Mouse (Mus musculus) kidney, adult 10 weeks (tissue): ENCODE data around the gene Ptges2. TPM values are rescaled to one million over a fixed set of nuclear protein-coding genes. Genes with fewer than 3 reads are reported as not detected.

Experiments used
- polyA plus RNA-seq: library from polyadenylated mRNA; stranded (reverse); fragments of 350-450 nt; fragmentation: Illumina TruSeq; extraction: RNeasy Lipid Tissue Mini Kit (QIAGEN cat#74804); gene quantifications from one replicate; pipeline ENCODE4 v1.2.3, GENCODE M21; 2014; ENCODE audit warnings: low read depth, low replicate concordance

Gene Ptges2
- 1.8 TPM for polyA plus RNA-seq

GRCm38 (mm10) chr2:32395484-32395945 lies at the start of gene Ptges2:
Gene Ptges2 (plus strand): TSS chr2:32395896.

DNA sequence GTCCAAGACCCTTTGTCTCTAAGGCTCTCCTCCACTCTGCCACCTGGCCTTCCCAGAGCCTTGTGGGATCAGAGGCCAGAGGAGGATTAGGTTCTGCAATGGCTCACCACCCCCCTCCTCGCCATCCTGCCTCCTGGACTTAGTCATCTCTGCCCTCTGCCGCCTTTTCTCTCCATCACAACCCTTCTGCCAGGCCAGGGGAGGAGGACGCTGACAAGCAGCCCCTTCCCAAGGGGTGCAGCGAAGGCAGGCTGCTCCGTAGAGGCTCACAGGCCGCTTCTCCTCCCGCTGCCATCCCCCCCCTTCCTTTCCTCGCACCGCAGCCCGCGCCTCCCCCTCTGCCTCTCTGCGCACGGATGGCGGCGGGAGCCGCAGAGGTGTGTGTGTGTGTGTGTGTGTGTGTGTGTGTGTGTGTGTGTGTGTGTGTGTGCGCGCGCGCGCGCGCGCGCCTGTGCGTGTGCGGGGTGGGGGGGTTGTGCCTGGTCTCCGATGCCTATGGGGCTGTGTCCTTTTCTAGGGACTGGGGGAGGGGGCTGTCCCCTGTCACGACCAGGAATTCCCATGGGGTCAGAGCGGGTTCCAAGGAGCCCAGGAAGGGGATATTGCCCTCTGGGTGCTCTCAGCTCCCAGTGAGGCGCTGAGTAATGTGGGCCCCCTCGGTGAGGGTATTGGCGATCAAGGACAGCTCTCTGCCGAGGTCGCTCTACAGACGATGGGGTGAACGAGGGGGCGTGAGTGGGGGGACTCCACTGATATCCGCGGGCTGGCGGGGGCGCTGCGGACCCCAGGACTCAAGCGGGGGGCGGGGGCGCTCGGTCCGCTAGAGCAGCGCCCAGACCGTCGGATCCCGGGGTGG lies 43.3 kb upstream of the Ptges2 start, which contains the start of gene Ciz1:
TSS of gene Ciz1 (plus strand) at position 177 of the 856 bp plus-strand sequence.

DNA sequence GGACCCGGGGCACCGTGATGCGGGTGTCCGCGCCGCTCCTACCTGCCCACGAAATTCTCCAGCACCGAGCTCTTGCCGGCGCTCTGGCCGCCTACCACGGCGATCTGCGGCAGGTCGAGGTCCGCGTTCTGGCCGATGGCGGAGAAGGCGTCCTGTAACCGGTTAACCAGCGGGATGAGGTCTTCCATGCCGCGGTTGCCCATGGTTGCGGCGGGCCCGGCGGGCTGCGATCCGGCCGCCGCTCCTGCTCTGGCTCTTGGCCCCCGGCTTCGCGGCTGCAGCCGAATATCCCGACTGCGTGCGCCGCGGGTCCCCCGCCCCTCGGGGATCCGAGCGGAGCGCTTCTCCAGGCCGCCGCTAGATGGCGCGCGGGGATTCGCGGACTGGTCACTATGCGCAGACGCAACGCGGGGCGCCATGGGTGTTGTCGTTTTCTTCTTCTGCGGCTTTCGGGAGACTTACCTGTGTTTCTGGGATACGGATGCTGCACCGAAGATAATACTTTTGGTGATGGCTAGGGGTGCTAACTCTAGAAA lies 42.6 kb upstream of the Ptges2 start, which contains the start of gene Dnm1:
TSS of gene Dnm1 (minus strand) at position 332 of the 536 bp plus-strand sequence.

DNA sequence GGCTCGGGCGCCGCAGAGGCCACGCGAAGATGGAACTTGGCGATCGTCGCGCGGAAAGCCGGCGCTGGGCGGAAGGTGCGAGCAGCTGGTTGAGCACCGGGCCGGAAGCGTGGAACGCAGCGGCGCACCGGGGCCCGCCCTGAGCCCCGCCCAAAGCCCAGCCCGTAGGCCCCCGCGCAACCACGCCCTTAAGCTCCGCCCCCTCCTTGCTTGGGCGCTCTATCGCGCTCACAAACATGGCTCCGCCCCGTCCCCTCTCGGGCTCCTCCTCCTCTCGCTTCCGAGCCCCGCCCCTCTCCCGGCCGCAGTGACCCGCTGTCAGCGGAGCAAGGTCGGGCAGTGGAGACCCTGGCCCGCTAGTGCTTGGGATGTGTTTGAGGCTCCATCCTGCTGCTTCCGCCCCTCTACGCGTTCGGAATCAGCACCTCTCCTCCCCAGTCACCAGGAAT lies 13.9 kb upstream of the Ptges2 start, which contains the start of gene 1110008P14Rik:
TSS of gene 1110008P14Rik (minus strand) at position 164 of the 449 bp plus-strand sequence.

GRCm38 (mm10) chr2:32387706-32388490 lies 7.8 kb upstream of the Ptges2 start, which contains the start of gene Lcn2:
Gene Lcn2 (minus strand): TSS chr2:32388252.

DNA sequence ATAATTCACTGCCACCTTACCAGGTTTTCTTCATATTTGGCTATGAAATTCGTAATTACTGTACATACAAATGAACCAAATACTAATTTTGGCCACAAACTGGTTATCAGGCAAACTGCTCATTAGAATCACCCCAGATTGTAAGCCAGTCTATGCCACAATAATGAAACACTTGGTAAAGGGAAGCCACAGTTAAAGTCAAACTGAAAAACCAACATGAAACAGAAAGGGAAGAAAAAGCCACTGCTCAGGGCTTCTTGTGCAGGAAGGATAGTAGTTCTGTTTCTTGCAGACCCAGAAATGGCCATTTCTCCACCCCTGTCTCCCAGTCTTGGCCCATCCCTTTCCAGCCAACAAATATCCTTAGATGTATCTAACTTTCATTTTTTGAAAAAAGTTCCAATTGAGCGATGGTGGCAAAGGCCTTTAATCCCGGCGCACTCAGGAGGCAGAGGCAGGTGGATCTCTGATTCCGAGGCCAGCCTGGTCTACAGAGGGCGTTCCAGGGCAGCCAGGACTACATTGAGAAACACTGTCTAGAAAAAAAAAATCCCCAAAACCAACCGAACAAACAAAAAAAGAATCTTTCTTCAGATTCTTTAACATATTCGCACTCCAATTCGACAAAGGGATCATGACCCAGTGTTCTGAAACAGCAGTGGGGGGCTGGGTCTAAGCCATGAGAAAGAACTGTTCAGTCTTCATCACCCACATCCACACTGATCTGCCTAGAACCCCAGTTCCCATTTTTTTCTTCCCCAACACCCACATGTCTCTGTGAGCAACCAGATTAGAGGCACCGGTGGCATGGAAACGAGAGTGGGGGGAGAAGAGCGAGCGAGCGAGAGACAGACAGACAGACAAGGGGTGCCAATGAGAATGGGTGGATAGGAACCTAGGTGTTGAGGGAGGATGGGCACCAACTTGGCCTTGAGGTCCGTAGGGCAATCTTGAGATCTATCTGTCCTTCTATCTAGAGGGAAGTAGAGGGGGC lies 54.4 kb downstream of the Ptges2 start, which contains the start of gene Naif1:
TSS of gene Naif1 (plus strand) at position 697 of the 994 bp plus-strand sequence.

GRCm38 (mm10) chr2:32450881-32451844 lies 55.5 kb downstream of the Ptges2 start, which contains the start of gene Slc25a25:
Gene Slc25a25 (minus strand): TSS chr2:32451445.

Other genes with a start within 250 kb of the Ptges2 start
- 21.5 TPM for gene Prrc2b, start 244.8 kb upstream of the Ptges2 start, polyA plus RNA-seq
- gene Pomt1, start 159.3 kb upstream of the Ptges2 start, polyA plus RNA-seq = 8.6 TPM
- gene Uck1, start 135.7 kb upstream of the Ptges2 start, polyA plus RNA-seq = 17.3 TPM
- gene Golga2, start 108.5 kb upstream of the Ptges2 start, polyA plus RNA-seq = 11.1 TPM
- gene Swi5, start 107.8 kb upstream of the Ptges2 start, polyA plus RNA-seq = 354 TPM
- gene Ciz1, start 43.6 kb upstream of the Ptges2 start, polyA plus RNA-seq = 4.2 TPM
- gene Dnm1, start 42.6 kb upstream of the Ptges2 start, polyA plus RNA-seq = 0.40 TPM
- 1.6 TPM for gene 1110008P14Rik, start 14.0 kb upstream of the Ptges2 start, polyA plus RNA-seq
- 2.1 TPM for gene Lcn2, start 7.6 kb upstream of the Ptges2 start, polyA plus RNA-seq
- 0.85 TPM for gene Naif1, start 54.6 kb downstream of the Ptges2 start, polyA plus RNA-seq
- gene Slc25a25, start 55.5 kb downstream of the Ptges2 start, polyA plus RNA-seq = 16.5 TPM
- gene Fam102a, start 139.4 kb downstream of the Ptges2 start, polyA plus RNA-seq = 8.8 TPM
- 1.7 TPM for gene Dpm2, start 175.0 kb downstream of the Ptges2 start, polyA plus RNA-seq
- not detected for gene Pip5kl1, start 178.9 kb downstream of the Ptges2 start, polyA plus RNA-seq
- not detected for gene 9430097D07Rik, start 179.8 kb downstream of the Ptges2 start, polyA plus RNA-seq
- 0.49 TPM for gene St6galnac4, start 191.2 kb downstream of the Ptges2 start, polyA plus RNA-seq
- 1.4 TPM for gene St6galnac6, start 203.8 kb downstream of the Ptges2 start, polyA plus RNA-seq
- gene Ak1, start 225.9 kb downstream of the Ptges2 start, polyA plus RNA-seq = 3.7 TPM